Mouse (Mus musculus) embryonic stem cell, embryonic (primary cell): Measurements from ENCODE around the gene Synrg.

ENCODE experiments used
- CTCF ChIA-PET, 4 experiments: fragments of 300-600 bp in 2 of 4; fragments of 350-600 bp in 2 of 4; sonication (Branson Sonifier 250); formaldehyde crosslinking; loops; one replicate each; lab custom pipeline; 2022; ENCODE audit warnings: inconsistent platforms in 2 of 4; lab: Charles Lee
- POLR2A ChIA-PET, 4 experiments: fragments of 300-600 bp in 2 of 4; fragments of 350-600 bp in 2 of 4; sonication (Branson Sonifier 250); formaldehyde crosslinking; loops; one replicate each; lab custom pipeline; 2022; ENCODE audit warnings: antibody characterized with exemption in 4 of 4, inconsistent platforms in 1 of 4; lab: Charles Lee

Synrg gene

DNA sequence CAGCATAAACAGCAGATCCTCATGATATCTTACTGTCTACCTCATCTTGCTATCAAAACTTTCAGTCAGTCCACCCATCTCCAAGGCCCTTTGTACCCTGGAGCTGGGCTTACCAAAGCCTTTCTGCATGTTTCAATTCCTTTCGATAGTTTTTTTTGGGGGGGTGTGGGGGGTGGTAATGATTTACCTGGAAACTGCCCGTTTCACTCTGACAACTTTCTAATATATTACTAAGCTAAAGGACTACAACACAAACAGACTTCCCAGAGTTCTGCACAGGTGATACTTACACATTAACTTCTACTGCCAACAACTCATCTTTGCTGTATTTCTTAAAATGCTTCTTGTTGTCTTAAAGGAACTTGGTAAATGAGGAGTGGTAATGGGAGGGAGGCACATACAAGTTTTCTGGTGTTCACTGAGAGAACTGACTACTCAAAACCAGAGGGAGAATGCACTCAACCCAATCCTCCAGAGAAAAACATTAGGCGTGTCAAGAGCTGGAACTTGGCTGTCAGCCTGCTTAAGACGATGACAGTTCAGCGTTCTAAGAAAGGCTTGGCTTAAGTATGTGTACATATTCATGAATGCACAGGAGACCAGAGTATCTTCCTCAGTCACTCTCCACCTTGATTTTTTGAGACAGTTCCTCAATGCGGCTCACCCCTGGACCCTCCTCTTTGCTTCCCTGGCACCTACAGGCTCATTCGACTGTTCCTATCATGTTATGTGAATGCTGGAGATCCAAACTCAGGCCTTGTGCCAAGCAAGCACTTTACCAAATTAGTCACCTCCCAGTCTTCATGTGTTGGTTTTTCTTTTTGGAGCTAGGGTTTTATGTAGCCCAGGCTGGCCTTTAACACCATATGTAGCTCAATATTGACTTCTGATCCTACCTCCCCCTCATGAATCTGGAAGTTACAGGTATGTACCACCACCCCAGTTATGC is 109.9 kb downstream of the Synrg start:
- POLR2A ChIA-PET = interaction anchor here in 3 of 4 experiments (0.6 to 2.3 kb wide), 12 partner anchors 9 to 660 kb away, joined by 3 to 14 read pairs (median 3); partner anchors contain the start of genes Acaca (in 1 of the 3) and Tada2a (in 1 of the 3)
- CTCF ChIA-PET = interaction anchor here in 3 of 4 experiments (0.5 to 1.0 kb wide), 7 partner anchors 11 to 1482 kb away, joined by 3 to 11 read pairs (median 4); no protein-coding TSS in a partner anchor

DNA sequence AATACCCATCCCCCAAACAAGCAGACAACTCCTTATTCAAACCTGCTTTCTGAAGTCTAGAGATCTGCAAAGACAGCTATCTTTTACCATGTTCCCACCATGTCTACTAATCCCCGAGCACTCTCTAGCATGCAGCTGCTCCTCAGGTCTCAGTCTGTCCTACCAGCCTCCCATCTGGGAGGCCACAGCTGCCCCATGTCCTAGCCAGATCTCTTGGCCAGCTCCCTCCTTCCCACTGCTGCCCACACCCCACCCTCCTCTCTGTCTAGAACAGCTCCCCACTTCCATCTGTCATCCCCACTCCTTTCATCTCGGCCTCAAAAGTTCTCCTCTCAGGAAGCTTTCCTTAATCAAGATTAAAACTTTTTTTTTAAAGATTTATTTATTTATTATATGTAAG is 112.8 kb downstream of the Synrg start:
- CTCF ChIA-PET = no interaction called here
- POLR2A ChIA-PET = interaction anchor here in 3 of 4 experiments (0.6 to 2.1 kb wide), 8 partner anchors 8 to 142 kb away, joined by 3 to 8 read pairs (median 4); partner anchors contain the start of gene Dusp14 (in 1 of the 3)

DNA sequence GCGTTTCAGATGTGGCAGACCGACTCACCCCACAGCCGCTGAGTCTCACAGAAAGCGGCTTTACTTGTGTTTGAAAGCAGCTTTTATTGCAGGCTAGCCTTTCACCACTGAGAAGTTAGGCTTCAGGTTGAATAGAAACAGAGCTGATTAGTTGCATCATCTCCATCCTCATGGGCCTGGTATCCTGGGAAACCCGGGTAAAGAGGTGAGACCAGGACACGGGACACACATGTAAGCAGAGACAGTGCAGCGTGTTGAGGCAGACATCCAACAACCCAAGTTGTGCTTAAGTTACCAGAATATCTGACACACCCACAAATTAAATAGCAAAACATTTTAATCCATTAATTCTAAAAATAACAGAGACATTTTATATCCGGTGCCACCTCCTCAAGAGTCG is 114.4 kb downstream of the Synrg start:
- ChIA-PET POLR2A (interaction anchor here in 3 of 4 experiments (0.6 to 2.7 kb wide), 10 partner anchors 9 to 23 kb away, joined by 3 to 10 read pairs (median 5); partner anchors contain the start of gene Dusp14 (in 2 of the 3)), CTCF (interaction anchor here in 1 of 4 experiments (0.7 kb wide), 1 partner anchor 13 kb away, joined by 3 read pairs; no protein-coding TSS in a partner anchor)

- POLR2A ChIA-PET = interaction anchor here in 1 of 4 experiments (0.9 to 2.7 kb wide), 7 partner anchors 9 to 80 kb away, joined by 3 to 10 read pairs (median 6); partner anchors contain the start of gene Dusp14
- CTCF ChIA-PET = no interaction called here
These were observed 115.1 kb downstream of the Synrg start for GRCm38 (mm10) chr11:84079361-84079760.

- POLR2A ChIA-PET = interaction anchor here in 1 of 4 experiments (0.9 to 2.7 kb wide), 5 partner anchors 10 to 80 kb away, joined by 3 to 10 read pairs (median 6); partner anchors contain the start of gene Dusp14
- CTCF ChIA-PET = interaction anchor here in 1 of 4 experiments (0.9 kb wide), 1 partner anchor 61 kb away, joined by 4 read pairs; no protein-coding TSS in a partner anchor
These were observed 115.7 kb downstream of the Synrg start for GRCm38 (mm10) chr11:84079887-84080286.

DNA sequence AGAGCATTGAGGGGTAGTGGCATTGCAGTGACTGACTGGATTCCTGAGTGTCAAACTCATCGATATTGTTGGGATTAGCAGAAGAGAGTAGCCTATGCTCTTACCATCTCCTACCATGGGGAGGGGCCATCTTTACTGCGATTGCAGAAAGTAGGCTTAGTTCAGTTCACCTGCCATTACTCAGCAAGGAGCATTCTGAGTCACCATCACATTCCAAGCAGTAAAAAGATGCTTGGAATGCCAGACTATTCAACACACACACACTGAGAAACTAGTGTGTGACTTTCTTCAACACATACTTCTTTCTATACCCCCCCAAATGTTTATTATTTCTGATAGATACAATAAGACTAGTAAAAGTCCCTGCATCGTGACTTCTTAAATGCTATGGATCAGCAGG is 116.1 kb downstream of the Synrg start:
- CTCF ChIA-PET = interaction anchor here in 1 of 4 experiments (0.9 kb wide), 1 partner anchor 60 kb away, joined by 4 read pairs; no protein-coding TSS in a partner anchor

DNA sequence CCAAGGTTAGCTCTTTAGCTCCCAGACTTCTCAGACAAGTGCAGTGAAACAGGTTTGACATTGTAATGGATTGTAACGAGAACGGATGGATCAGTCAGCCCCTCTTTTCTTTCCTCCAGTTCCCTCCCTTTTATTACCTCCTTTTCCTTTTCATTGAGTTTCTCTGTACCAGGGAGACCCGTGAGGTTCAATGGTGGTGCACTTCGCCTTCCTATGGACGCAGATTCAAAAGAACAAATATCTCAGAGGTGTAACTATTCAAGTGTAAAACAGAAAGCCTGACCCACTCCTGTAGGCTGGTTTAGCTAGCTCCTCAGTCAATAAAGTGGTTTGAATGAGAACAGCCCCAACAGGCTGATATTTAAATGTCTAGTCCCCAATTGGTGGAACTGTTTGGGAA is 117.7 kb downstream of the Synrg start:
- POLR2A ChIA-PET = interaction anchor here in 3 of 4 experiments (0.7 to 4.2 kb wide), 13 partner anchors 8 to 140 kb away, joined by 3 to 18 read pairs (median 3); partner anchors contain the start of genes Ddx52 (in 1 of the 3) and Dusp14 (in 1 of the 3)
- CTCF ChIA-PET = no interaction called here

More for the DNA sequence above, 116.1 kb downstream of the Synrg start:
- POLR2A ChIA-PET = interaction anchor here in 1 of 4 experiments (0.9 to 2.7 kb wide), 2 partner anchors 14 to 81 kb away, joined by 3 to 10 read pairs; no protein-coding TSS in a partner anchor

DNA sequence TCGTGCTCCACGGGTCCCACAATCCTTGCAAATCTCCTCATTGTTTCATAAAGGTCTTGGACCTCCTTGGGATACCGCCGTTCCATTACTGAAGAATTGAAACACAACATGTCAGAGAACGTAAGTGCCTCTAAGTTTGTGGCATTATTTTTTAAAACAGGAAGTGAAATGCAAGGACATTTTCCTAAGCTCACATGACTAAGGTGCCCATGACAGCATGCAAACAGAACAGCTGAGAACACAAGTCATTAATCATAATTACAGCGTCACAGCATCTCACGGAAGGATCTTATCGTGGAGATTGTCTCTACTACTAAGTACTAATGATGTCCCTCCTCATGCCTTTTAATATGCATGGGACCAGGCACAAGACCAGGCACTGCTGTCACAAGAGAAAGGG is 126.3 kb downstream of the Synrg start:
- POLR2A ChIA-PET = no interaction called here
- CTCF ChIA-PET = no interaction called here
